Mouse (Mus musculus) MEL (cell line): ENCODE data around the gene Crtap.

ENCODE experiments used
- CTCF ChIP-seq, 3 experiments: IDR thresholded peaks in 2 of 3; conservative IDR thresholded peaks in 1 of 3; 2 replicates each; pipeline ENCODE4 v1.5.1; 2011 to 2012; ENCODE audit warnings: low read length in 3 of 3, low read depth in 2 of 3, mild to moderate bottlenecking in 2 of 3, improper control_type of control experiment in 1 of 3, inconsistent platforms in 1 of 3, mixed read lengths in 1 of 3, moderate library complexity in 1 of 3; ENCODE audit not compliant: control insufficient read depth in 1 of 3, insufficient read depth in 1 of 3, poor library complexity in 1 of 3, severe bottlenecking in 1 of 3
- EP300 ChIP-seq, 2 experiments: IDR thresholded peaks; 2 replicates each; pipeline ENCODE4 v1.6.1; 2011; ENCODE audit warnings: improper control_type of control experiment in 2 of 2, low read length in 2 of 2, low read depth in 1 of 2, mild to moderate bottlenecking in 1 of 2
- MAX ChIP-seq: IDR thresholded peaks from 2 replicates; pipeline ENCODE4 v1.6.1; 2011; ENCODE audit warnings: low read length, improper control_type of control experiment
- POLR2A ChIP-seq, 2 experiments: IDR thresholded peaks; 2 replicates each; pipeline ENCODE4 v1.6.1; 2011 to 2012; ENCODE audit warnings: low read length in 2 of 2, mild to moderate bottlenecking in 2 of 2, control low read depth in 1 of 2, improper control_type of control experiment in 1 of 2, low read depth in 1 of 2, moderate library complexity in 1 of 2; ENCODE audit not compliant: control insufficient read depth in 1 of 2, insufficient read depth in 1 of 2, poor library complexity in 1 of 2
- USF1 ChIP-seq: IDR thresholded peaks from 2 replicates; pipeline ENCODE4 v1.6.1; 2014; ENCODE audit warnings: low read depth, mild to moderate bottlenecking, inconsistent platforms, low read length, improper control_type of control experiment, moderate library complexity

GRCm38 (mm10) chr9:114326011-114326748 lies 64.3 kb downstream of the Crtap start:
- TF ChIP-seq USF1 (no peak), EP300 (IDR thresholded peaks at IDR 0.05; ENCODE audit: low read depth in 1 of 2, low read length in 2 of 2) (no peak), CTCF (IDR thresholded peaks at IDR 0.05 in 2 of 3, conservative IDR thresholded peaks at IDR 0.05 in 1 of 3; ENCODE audit: control insufficient read depth in 1 of 3, insufficient read depth in 1 of 3, low read depth in 2 of 3, low read length in 3 of 3, poor library complexity in 1 of 3, severe bottlenecking in 1 of 3) (no peak), POLR2A (IDR thresholded peaks at IDR 0.05; ENCODE audit: control insufficient read depth in 1 of 2, insufficient read depth in 1 of 2, low read depth in 1 of 2, low read length in 2 of 2, poor library complexity in 1 of 2) (no peak), MAX (no peak)
